Mouse (Mus musculus): ENCODE data around the gene Fbxo8.

GRCm38 (mm10) chr8:56623346-56623745, 72.5 kb downstream of the Fbxo8 start:
- no peak for TF ChIP-seq CTCF (IDR thresholded peaks at IDR 0.05; ENCODE audit: borderline replicate concordance, insufficient read depth, low read depth, low read length)
- no peak for TF ChIP-seq POLR2A (IDR thresholded peaks at IDR 0.05; ENCODE audit: borderline replicate concordance, insufficient read depth, low read length)

Measured in cerebellum, adult 2 months (tissue).